Mouse (Mus musculus) liver, embryonic 11.5 days (tissue): ENCODE data around the gene Vcan. TPM values are rescaled to one million over a fixed set of nuclear protein-coding genes. Genes with fewer than 3 reads are reported as not detected.

ENCODE experiments used
- polyA plus RNA-seq: library from polyadenylated mRNA; unstranded; fragments of >200 nt; fragmentation: Nextera tagmentation; extraction: Ambion mirVana; gene quantifications from 2 replicates; pipeline ENCODE4 v1.2.1, GENCODE M21; 2014

Vcan gene
- polyA plus RNA-seq, 1 experiment from 2014 or later = 18.2 TPM

Other genes starting within 250 kb of the Vcan start
- 3.0 and 3.6 TPM in 2 replicates for gene Hapln1, start 202.7 kb downstream of the Vcan start, polyA plus RNA-seq